Mouse (Mus musculus) A20 (cell line): ENCODE data around the gene Slc6a11.

Source experiments
- DNase-seq: peaks from one replicate; pipeline ENCODE4 v3.0.0-alpha.2; 2011; ENCODE audit warnings: low read depth, low spot score

Slc6a11 gene

DNA sequence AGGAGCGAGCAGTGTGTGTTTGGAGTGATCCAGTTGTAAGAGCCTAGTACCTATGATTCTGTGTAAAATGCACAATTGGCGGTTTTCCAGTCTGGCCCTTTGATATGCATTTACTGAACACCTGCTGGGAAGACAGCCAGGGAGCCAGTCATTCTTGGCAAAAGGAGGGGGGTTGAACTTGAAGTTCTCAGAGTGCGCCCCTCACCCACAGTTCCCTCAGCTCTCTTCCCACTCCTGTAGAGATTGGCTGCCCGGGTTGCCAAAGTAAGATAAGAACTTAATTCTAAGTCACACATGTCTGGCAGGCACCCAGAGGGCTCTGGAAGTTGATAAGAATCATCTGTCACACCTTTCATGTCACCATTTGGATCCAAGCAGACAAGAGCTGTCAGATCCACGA is 133.4 kb downstream of the Slc6a11 start:
- no peak for DNase-seq

DNA sequence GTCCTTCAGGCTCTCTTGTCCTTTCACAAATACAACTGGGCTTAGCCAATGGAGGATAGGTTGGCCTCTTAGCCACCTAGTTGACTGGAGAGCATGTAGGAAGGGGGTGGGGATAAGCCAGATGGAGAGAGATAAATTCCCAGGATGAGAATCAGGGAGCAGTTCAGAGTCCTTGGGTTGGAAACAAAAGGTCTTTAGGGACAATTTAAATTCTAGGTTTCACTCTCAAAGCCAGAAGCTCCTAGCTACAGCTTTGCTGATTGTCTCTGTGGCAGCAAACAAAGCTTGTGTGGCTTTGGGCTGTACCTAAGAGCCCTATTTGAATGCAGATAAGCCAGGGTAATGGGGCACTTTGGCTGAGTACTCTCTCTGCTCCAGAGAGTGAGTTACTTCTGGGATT is 135.2 kb downstream of the Slc6a11 start:
- DNase-seq, result no peak

GRCm38 (mm10) chr6:114267979-114268378 is 136.9 kb downstream of the Slc6a11 start:
- no peak for DNase-seq

DNA sequence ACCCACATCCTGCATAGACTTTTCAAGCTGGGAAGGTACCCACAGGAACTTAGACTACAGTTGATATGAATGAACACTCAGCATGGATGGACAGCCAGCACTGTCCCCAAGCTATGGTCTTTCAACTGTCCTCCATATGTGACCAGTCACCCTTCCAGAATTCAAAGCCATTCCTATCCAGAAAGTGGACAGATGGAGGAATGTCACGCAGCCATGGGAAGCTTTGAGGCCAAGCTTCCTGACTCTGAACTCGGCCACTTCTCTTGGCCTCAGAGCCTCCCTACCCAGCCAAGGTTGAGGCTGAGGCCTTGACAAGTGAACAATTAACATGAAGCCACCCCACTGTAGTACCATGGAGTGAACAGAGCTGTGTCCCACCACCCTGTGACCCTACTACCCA is 138.5 kb downstream of the Slc6a11 start:
- DNase-seq, result no peak

DNA sequence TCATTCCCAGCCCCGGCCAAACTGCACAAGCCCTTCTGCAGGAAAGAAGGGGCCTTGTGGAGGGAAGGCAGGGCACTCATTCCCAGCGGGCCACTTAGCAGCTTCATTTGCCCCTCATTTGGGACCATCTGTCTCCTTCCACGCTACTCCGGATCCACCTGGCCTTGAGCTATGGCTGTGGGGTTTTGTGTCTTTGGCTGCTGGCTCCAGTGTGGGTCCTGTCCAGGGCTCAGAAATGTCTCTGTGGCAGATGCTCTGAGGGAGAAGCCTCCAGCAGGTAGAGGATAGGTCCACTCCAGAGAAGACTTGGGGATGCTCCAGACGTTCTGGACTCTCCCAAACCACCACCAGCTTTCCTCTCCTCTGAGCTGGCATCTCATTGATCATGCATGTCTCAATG is 139.8 kb downstream of the Slc6a11 start:
- DNase-seq, result no peak

GRCm38 (mm10) chr6:114272279-114272678 is 141.2 kb downstream of the Slc6a11 start:
- no peak for DNase-seq

DNA sequence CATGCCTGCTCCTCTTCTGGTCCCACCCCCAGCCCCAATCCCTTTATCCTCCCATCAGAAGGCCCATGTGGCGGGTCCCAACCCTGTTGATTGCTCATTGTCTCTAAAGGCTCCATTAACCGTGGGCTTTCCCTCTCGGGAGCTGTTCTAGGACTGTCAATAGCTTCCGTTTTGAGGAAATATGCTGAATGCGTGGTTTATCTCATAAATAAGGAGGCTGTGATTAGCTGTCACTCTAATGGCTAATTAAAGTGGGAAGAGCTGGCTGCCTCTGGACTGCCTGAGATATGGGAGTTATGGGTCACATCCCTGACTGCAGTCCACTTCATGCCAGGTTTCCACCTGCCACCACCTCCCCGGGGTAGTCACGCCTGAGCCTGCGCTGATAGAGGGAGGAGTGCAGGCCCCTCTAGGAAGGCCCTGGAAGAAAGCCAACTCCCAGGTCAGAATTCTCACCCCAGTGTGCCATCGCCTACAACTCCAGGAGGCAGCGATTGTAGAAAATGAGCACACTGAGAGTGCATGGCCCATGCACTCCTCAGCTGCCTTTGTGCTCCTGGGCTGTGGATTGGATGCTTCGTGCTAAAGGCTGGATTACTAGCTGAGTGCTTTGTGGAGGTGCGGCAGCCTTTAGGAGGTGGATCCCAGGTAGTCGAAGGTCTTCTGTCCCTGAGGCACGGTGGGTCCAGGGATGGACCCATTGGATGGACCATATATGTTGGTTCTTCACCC is 143.1 kb downstream of the Slc6a11 start:
- DNase-seq, result no peak

GRCm38 (mm10) chr6:114275800-114276199 is 144.8 kb downstream of the Slc6a11 start:
- no peak for DNase-seq

DNA sequence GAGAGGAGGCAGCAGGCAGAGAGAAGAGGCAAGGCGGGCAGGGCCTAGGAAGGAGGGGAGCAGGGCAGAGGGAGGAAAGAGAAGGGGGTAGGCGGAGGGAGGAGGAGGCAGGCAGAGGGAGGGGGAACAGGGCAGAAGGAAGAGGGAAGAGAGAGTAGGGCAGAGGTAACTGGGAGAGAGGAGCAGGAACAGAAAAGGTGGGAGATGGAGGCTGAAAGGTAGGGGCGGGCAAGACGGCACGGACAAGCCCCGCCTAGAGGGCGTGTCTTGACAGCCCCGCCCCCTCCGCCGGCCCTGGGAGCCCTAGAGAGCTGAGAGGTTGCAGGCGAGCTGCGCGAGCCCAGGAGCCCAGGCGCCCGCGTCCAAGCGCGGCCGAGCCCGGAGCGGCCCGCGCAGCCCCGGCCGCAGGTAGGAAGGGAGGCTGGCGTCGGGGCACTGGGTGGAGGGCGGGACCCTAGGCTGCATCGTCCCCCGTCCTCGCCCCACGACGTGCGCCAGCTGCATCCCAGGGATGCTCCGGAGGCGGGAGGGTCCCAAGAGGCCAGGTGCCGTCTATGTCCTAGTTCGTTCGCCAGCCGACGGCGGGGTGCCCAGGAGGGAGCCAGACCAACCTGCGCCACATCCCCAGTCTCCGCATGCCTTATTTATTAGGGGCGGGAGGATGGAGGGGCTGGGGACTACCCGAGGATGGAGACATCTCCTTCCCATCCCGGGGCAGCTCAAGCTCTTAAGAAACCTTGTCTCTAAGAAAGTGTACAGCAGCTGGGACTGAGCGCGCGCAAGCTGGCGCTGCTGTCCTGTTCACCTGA is 151.6 kb downstream of the Slc6a11 start, which contains the start of gene Slc6a1:
TSS of gene Slc6a1 (plus strand) at position 167 of the 809 bp plus-strand sequence.
- DNase-seq, result no peak

- DNase-seq, result no peak
These were observed 152.3 kb downstream of the Slc6a11 start for GRCm38 (mm10) chr6:114283278-114283770.

GRCm38 (mm10) chr6:114283927-114284703 is 153.1 kb downstream of the Slc6a11 start:
- no peak for DNase-seq

- no peak for DNase-seq
These were observed 154.4 kb downstream of the Slc6a11 start for GRCm38 (mm10) chr6:114285424-114285823.

- DNase-seq, result no peak
These were observed 158.1 kb downstream of the Slc6a11 start for GRCm38 (mm10) chr6:114289106-114289505.

DNA sequence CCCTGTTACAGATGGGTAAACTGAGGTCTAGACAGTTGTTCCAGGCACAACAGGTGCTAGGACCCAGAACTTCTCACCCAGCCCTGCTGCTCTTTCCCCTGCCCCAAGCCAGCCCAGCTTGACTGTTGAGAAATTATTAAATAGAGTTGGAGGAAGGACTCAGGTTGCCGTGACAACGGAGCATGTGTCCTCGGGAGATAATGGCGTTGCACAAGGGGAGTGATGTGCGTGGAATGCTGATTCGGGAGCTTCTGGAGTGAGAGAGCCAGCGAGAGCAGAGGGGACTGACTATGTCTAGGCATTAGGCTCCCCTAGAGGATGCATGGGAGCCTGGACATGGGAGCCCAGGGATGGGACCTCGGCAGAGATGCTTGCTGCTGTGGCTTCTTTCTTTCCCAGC is 159.1 kb downstream of the Slc6a11 start:
- no peak for DNase-seq

GRCm38 (mm10) chr6:114290929-114291328 is 159.9 kb downstream of the Slc6a11 start:
- DNase-seq, result no peak

DNA sequence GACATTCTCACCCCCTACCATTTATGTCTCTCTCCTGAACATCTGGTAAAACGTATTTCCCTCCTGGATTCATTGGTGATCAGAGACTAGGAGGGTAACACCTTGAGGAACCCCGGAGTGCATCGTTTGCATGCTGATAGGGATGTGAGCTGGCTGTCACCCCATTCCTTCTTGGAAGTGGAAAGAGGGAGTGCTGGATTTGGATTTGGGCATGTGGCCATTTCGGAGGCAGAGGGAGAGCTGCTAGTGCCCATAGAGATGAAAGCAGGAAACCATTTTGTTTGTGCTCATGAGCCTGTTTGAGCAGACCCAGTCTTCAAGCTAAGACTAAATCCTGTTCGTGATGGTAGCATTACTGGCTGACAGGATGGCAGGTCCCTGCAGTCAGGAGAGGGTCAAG is 160.4 kb downstream of the Slc6a11 start:
- no peak for DNase-seq

DNA sequence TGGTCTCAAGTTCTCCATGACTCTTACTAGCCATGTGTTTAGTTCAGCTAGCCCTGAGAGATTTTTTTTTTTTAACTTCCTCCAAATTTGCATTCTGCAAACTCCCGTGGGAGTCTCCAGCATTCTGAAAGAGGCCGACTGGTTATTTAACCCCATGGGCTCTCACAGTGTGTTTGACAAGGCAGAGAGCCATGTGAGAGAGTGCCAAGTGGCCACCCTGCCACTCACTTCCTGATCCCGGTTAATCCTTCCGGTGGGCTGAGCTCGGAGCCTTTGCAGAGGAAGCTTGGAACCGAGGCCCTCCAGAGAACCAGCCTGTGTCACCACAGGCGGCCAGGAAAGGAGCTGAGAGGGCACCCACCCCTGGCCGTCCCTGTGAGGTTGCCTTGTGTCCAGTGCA is 162.5 kb downstream of the Slc6a11 start:
- no peak for DNase-seq

DNA sequence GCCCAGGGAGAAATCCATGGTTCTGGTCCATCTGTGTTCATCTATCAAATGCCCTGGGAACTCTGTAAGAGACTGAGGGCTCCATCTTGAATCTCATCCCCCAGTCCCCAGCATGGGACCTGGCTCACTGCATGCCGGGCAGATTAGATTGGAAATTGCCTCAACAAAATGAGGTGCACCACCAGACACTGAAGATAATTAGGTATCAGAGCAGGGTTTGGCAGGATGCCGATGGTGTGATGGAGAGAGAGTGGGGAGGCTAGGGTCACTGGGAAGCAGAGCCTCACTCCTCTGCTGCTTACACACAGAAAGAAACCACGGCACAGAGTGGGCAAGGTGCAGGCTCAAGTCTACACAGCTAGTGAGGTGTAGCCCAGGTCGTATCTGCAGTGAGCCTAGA is 164.0 kb downstream of the Slc6a11 start:
- DNase-seq, result no peak

DNA sequence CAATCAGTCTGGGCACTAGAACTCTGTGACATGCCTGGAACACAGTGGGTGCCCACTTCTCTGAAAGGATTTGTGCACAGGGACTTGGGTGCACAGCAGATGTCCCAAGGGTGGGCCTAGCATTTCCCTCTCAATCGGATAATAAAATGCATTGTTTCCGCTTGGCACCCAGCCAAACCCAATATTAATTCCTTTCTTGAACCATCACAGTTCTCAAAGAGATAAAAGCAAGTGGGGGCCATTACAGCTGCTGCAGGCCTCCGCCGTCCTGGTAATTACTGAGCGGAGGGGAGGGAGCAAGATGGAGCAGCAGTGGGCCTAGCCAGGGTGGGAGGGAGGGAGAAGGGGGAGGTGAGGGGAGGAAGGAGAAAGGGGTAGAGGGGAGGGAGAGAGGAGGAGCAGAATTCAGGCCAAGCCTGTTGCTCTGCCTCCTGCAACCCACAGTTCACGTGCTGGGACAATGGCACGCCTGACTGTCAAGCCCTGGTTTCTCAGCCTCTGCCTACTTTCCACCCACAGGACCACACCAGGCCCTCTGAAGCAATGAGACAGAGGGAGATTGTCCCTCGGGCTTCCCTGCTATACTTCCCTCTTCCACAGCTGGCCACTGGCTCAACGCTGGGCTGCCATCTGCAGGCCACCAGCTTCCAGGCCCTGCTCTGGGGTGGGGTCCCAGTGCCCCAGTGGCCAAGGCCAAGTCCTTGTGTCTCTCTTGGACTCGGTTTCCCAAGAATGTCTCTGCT is 166.4 kb downstream of the Slc6a11 start:
- no peak for DNase-seq
